Mouse (Mus musculus): ENCODE measurements around the gene Gm40193. TPM values are rescaled to one million over a fixed set of nuclear protein-coding genes. Genes with fewer than 3 reads are reported as not detected.
A peak's percentile ranks its signal among the peaks of the same experiment; 100 is the strongest.
"Not testable (repeated sequence)": the region's sequence is repeated elsewhere in the genome, so short reads cannot be mapped to it uniquely, and the experiment has no call there.

Gene Gm40193
- polyA plus RNA-seq, 1 experiment from 2014 or later: not detected

GRCm38 (mm10) chr11:70539423-70539822 is 6.7 kb upstream of the Gm40193 start:
- DNase-seq (ENCODE audit: low spot score): no peak
- H3K27ac ChIP-seq (replicated peaks): no peak overlapping the region
- peaks cover 68% of the 10 kb centered on the region for H3K27me3 ChIP-seq (replicated peaks; ENCODE audit: low read depth, poor library complexity, severe bottlenecking)
- H3K4me3 ChIP-seq: peak overlapping the region; percentile 68
- H3K36me3 ChIP-seq (replicated peaks): no peaks in the 10 kb centered on the region
- no peaks in the 10 kb centered on the region for H3K9me3 ChIP-seq
- H3K4me1 ChIP-seq: peaks cover 12% of the 10 kb centered on the region
- WGBS: 23% methylated on average over 9 of the region's 9 CpGs

- WGBS: 83% methylated on average over 2 of the region's 2 CpGs
- H3K36me3 ChIP-seq (replicated peaks): peaks cover 37% of the 10 kb centered on the region
- not testable (repeated sequence) for H3K4me1 ChIP-seq; H3K4me3 ChIP-seq; H3K9me3 ChIP-seq; H3K27ac ChIP-seq (replicated peaks); H3K27me3 ChIP-seq (replicated peaks; ENCODE audit: low read depth, poor library complexity, severe bottlenecking); DNase-seq (ENCODE audit: low spot score)
These were observed 1.7 kb downstream of the Gm40193 start for GRCm38 (mm10) chr11:70531065-70531464.

GRCm38 (mm10) chr11:70528610-70529009 is 4.1 kb downstream of the Gm40193 start:
- DNase-seq (ENCODE audit: low spot score): no peak
- Histone ChIP-seq H3K9me3 (no peaks in the 10 kb centered on the region), H3K4me1 (peaks cover 12% of the 10 kb centered on the region), H3K4me3 (no peak overlapping the region), H3K36me3 (replicated peaks) (peaks cover 38% of the 10 kb centered on the region), H3K27me3 (replicated peaks; ENCODE audit: low read depth, poor library complexity, severe bottlenecking) (no peaks in the 10 kb centered on the region), H3K27ac (replicated peaks) (no peak overlapping the region)
- 87% methylated on average over 7 of the region's 7 CpGs for WGBS

GRCm38 (mm10) chr11:70526211-70526610 is 6.5 kb downstream of the Gm40193 start:
- no peaks in the 10 kb centered on the region for H3K9me3 ChIP-seq
- H3K4me3 ChIP-seq: peak overlapping the region; percentile 82
- 0 out of 2 replicates have a peak, but pooled peaks cover 1% of the 10 kb centered on the region for H3K27me3 ChIP-seq (replicated peaks; ENCODE audit: low read depth, poor library complexity, severe bottlenecking)
- peaks cover 9% of the 10 kb centered on the region for H3K4me1 ChIP-seq
- H3K36me3 ChIP-seq (replicated peaks): peaks cover 38% of the 10 kb centered on the region
- 90% methylated on average over 12 of the region's 12 CpGs for WGBS
- no peak for DNase-seq (ENCODE audit: low spot score)
- no peak overlapping the region for H3K27ac ChIP-seq (replicated peaks)

DNA sequence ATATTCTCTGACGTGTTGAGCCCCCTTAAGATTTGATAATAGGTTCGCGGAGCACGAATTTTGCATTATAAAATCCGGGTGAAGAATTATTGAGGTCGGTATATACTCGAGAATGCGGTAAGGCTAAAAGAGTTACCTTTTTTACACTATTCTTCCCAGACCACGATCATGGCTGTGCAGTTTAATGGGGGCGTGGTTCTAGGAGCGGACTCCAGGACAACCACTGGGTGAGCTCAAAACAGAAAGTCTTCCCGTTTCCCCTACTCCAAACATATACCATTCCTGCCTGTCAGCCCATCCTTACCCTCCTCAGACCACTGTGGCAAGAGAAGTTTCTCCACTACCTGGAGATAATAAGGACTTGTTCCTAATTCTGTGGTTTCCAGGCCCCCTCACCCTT is 7.0 kb downstream of the Gm40193 start:
- Histone ChIP-seq H3K9me3 (no peaks in the 10 kb centered on the region), H3K4me1 (peaks cover 9% of the 10 kb centered on the region), H3K4me3 (peak overlapping the region; percentile 82), H3K36me3 (replicated peaks) (peaks cover 38% of the 10 kb centered on the region), H3K27me3 (replicated peaks; ENCODE audit: low read depth, poor library complexity, severe bottlenecking) (0 out of 2 replicates have a peak, but pooled peaks cover 6% of the 10 kb centered on the region), H3K27ac (replicated peaks) (peak overlapping the region; percentile 90)
- WGBS: 4% methylated on average over 12 of the region's 12 CpGs
- no peak for DNase-seq (ENCODE audit: low spot score)

DNA sequence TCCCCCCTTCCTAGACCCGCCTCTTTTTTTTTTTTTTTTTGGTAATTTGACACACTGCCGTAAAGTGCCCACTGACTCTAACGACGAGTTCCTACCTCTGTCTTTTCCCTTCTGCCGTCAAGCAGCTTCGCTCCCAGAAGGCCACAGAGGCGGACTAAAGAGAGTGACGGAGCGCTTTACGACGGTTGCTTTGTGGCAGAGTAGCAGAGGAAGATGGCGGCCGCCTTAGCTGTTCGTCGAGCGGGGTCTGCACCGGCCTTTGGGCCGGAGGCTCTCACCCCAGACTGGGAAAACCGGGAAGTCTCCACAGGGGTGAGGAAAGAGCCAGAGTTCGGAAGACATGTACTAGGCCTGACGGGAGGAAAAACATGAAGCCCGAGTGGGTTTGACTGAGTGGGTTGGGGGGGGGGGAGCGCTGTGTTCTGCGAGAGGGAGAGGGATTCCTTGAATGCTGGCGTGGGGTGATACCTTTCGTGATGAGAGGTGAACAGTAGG is 7.5 kb downstream of the Gm40193 start, which contains the start of gene Psmb6:
TSS of gene Psmb6 (plus strand) at position 184 of the 495 bp plus-strand sequence.
- Histone ChIP-seq H3K27ac (replicated peaks) (peak within 1 kb of the TSS; percentile 90), H3K27me3 (replicated peaks; ENCODE audit: low read depth, poor library complexity, severe bottlenecking) (peaks cover 11% of the 10 kb centered on the region; the same call in 1 of the 2 replicates), H3K36me3 (replicated peaks) (peaks cover 38% of the 10 kb centered on the region), H3K9me3 (no peaks in the 10 kb centered on the region), H3K4me1 (peaks cover 13% of the 10 kb centered on the region), H3K4me3 (peak within 1 kb of the TSS; percentile 82)
- WGBS: under 1% methylated on average over 26 of the region's 26 CpGs
- DNase-seq (ENCODE audit: low spot score): peak; percentile 93

DNA sequence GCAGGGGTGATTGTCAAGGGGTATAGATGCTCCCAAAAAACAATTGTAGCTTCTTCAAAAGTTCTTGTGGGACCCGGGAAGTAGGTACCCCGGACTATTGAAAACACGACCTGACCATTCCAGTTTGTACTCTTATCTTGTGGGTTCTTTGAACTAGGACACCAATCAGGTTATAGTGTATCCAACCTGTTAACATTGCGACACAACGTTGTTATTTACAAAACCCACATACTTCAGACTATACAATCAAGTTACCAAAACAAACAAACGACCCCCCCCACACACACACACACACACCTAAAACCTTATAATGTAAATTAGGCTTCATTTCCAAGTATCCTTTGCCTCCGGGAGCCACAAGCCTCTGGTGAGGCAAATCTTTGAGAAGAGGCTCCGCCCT is 8.0 kb downstream of the Gm40193 start:
- Histone ChIP-seq H3K4me1 (peaks cover 18% of the 10 kb centered on the region), H3K4me3 (peak overlapping the region; percentile 82), H3K36me3 (replicated peaks) (peaks cover 37% of the 10 kb centered on the region), H3K27ac (replicated peaks) (peak overlapping the region; percentile 90; the same call in 1 of the 2 replicates), H3K9me3 (no peaks in the 10 kb centered on the region), H3K27me3 (replicated peaks; ENCODE audit: low read depth, poor library complexity, severe bottlenecking) (peaks cover 16% of the 10 kb centered on the region)
- WGBS: 9% methylated on average over 8 of the region's 8 CpGs
- DNase-seq (ENCODE audit: low spot score): no peak

DNA sequence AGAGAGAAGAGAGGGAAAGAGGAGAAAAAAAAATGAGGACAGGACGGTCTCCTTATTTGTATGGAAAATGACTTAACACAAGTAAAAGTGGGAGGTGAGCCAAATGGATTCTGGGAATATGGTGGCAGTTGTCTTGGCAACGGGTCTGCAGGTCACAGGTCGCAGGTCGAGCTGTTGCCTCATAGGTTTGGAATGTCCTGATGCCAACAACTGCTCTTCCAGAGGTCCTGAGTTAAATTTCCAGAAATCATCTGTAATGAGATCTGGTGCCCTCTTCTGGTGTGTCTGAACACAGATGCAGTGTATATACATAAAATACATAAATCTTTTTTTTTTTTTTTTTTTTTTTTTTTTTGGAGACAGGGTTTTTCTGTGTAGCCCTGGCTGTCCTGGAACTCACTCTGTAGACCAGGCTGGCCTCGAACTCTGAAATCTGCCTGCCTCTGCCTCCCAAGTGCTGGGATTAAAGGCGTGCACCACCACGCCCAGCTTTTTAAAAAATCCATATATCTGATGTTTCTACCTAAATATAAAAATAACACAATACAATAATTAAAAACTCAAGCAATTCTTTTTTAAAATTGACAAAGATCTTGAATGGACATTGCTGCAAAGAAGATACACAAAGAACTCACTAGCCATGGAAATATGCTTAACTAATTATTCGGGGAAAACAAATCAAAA is 9.3 kb downstream of the Gm40193 start:
- Histone ChIP-seq H3K36me3 (replicated peaks) (peaks cover 24% of the 10 kb centered on the region), H3K27me3 (replicated peaks; ENCODE audit: low read depth, poor library complexity, severe bottlenecking) (peaks cover 27% of the 10 kb centered on the region), H3K4me1 (peaks cover 24% of the 10 kb centered on the region)
- WGBS: 89% methylated on average over 8 of the region's 8 CpGs
- H3K4me3 ChIP-seq; H3K27ac ChIP-seq (replicated peaks); H3K9me3 ChIP-seq: not testable (repeated sequence)
- peak; percentile 51 for DNase-seq (ENCODE audit: low spot score)

GRCm38 (mm10) chr11:70520178-70520769 is 12.5 kb downstream of the Gm40193 start:
- H3K27me3 ChIP-seq (replicated peaks; ENCODE audit: low read depth, poor library complexity, severe bottlenecking): peaks cover 27% of the 10 kb centered on the region
- peak overlapping the region; percentile 79 for H3K27ac ChIP-seq (replicated peaks)
- peak; percentile 71 for DNase-seq (ENCODE audit: low spot score)
- 9% methylated on average over 41 of the region's 41 CpGs for WGBS
- peaks cover 15% of the 10 kb centered on the region for H3K4me1 ChIP-seq
- no peaks in the 10 kb centered on the region for H3K9me3 ChIP-seq
- peak overlapping the region; percentile 48 for H3K4me3 ChIP-seq
- H3K36me3 ChIP-seq (replicated peaks): no peaks in the 10 kb centered on the region

DNA sequence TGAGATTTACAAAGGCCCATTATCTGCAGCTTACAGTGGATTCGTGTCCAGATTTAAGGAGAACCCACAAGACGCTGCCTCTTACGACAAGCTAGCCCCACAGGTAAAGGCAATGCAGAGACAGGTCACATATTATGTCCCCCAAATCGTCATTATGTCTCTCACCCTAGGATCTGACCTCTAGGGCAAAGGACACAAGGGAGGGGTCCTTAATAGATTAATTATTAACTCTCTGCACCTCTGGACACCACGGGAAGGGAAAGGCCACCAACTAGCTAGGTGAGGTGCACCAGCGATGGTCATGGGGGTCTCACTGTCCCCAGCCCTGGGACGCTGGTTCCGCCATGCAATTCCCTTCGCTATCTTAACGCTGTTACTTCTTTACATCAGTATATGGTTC is 13.8 kb downstream of the Gm40193 start, which contains the start of gene Gltpd2:
TSS of gene Gltpd2 (plus strand) at position 274 of the 400 bp plus-strand sequence.
- H3K4me1 ChIP-seq: peaks cover 19% of the 10 kb centered on the region
- DNase-seq (ENCODE audit: low spot score): no peak
- no peaks in the 10 kb centered on the region for H3K36me3 ChIP-seq (replicated peaks)
- no peaks in the 10 kb centered on the region for H3K9me3 ChIP-seq
- peak within 1 kb of the TSS; percentile 48 for H3K4me3 ChIP-seq
- H3K27ac ChIP-seq (replicated peaks): peak within 1 kb of the TSS; percentile 79
- peaks cover 29% of the 10 kb centered on the region for H3K27me3 ChIP-seq (replicated peaks; ENCODE audit: low read depth, poor library complexity, severe bottlenecking)
- 77% methylated on average over 10 of the region's 10 CpGs for WGBS

- no peaks in the 10 kb centered on the region for H3K9me3 ChIP-seq
- no peaks in the 10 kb centered on the region for H3K36me3 ChIP-seq (replicated peaks)
- 50% methylated on average over 1 of the region's 1 CpGs for WGBS
- H3K4me3 ChIP-seq: no peak overlapping the region
- peaks cover 29% of the 10 kb centered on the region for H3K27me3 ChIP-seq (replicated peaks; ENCODE audit: low read depth, poor library complexity, severe bottlenecking)
- no peak for DNase-seq (ENCODE audit: low spot score)
- H3K27ac ChIP-seq (replicated peaks): no peak overlapping the region
- peaks cover 23% of the 10 kb centered on the region for H3K4me1 ChIP-seq
These were observed 14.3 kb downstream of the Gm40193 start for GRCm38 (mm10) chr11:70518436-70518835.

DNA sequence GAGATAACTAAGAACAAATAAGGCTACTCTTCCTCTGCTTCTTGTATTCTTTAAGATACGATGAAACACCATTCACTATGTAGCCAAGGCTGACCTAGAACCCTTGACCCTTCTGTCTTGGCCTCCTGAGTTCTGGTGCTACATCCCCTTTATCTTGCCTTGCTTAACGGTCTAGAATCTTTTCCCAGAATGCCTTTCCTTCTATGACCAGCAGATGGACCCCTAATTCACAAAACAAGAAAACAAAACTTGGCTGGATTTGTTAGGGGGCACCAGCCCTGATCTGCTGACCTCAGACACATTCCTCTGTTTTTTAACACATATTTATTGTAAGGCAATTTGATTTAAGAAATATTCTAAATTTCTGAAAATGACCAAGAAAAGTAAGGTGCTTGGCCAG is 16.4 kb downstream of the Gm40193 start:
- whole genome bisulfite sequencing: 33% methylated on average over 2 of the region's 2 CpGs
- peak; percentile 29 for DNase-seq (ENCODE audit: low spot score)
- H3K36me3 ChIP-seq (replicated peaks): no peaks in the 10 kb centered on the region

More for the DNA sequence above, 16.4 kb downstream of the Gm40193 start:
- H3K4me1 ChIP-seq: peaks cover 32% of the 10 kb centered on the region
- H3K27me3 ChIP-seq (replicated peaks; ENCODE audit: low read depth, poor library complexity, severe bottlenecking): peaks cover 29% of the 10 kb centered on the region
- no peaks in the 10 kb centered on the region for H3K9me3 ChIP-seq
- no peak overlapping the region for H3K4me3 ChIP-seq
- no peak overlapping the region for H3K27ac ChIP-seq (replicated peaks)

Measured in embryonic facial prominence, embryonic 10.5 days (tissue).